Mouse (Mus musculus): ENCODE data around the gene Elovl7. TPM values are rescaled to one million over a fixed set of nuclear protein-coding genes. Genes with fewer than 3 reads are reported as not detected.

The Elovl7 gene
- total RNA-seq (2015) (6.9 and 9.3 TPM in 2 replicates), total RNA-seq (2017) (3.9 and 4.4 TPM in 2 replicates)

DNA sequence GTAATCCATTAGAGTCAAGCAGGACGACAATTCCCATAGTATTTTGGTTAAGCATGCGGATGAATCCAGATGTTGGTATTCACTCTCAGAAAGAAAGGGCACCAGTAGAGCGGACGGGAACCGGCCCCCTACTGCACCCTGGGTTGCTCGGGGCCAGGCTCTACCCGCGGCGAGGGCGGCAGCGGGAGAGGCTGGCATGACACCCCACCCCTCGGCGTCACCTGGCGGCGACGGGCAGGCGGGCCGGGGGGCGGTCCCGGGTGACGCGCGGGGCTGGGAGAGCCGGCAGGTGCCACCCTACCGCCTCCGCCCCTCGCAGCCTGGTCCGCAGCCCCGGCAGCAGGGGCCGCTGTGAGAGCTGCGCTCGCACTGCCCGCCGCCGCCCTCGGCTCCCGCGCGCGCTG lies at the start of gene Elovl7:
Gene Elovl7 (plus strand): TSS at position 324 of the 404 bp plus-strand sequence.
- ATAC-seq (ENCODE audit: poor library complexity, severe bottlenecking), result peak; percentile 93

DNA sequence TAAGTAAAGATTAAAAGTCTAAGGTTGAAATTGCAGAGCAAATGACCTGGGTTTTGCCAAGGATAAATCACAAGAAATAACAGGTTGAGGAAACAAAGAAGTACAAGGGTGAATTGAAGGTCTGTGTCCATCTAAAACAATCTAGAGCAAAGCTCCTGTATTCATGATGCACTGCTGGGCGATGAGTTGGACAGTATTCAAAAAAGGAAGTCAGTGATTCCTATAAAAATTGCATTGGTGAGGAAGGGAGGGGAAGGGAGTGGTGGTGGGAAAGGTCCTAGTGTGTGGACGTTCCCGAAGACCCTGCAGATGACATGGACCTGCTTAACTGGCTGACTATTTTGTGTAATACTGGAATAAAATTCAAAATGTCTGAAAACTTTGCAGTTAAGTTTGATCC lies 49.6 kb upstream of the Elovl7 start:
- ATAC-seq (ENCODE audit: poor library complexity, severe bottlenecking), result no peak

GRCm38 (mm10) chr13:108170002-108170401 lies 44.2 kb upstream of the Elovl7 start:
- ATAC-seq (ENCODE audit: poor library complexity, severe bottlenecking), result peak; percentile 75; the same call in 1 of the 2 replicates

- no peak for ATAC-seq (ENCODE audit: poor library complexity, severe bottlenecking)
Measured at GRCm38 (mm10) chr13:108170511-108170910, 43.7 kb upstream of the Elovl7 start.

GRCm38 (mm10) chr13:108179618-108180017 lies 34.6 kb upstream of the Elovl7 start:
- peak; percentile 57 for ATAC-seq (ENCODE audit: poor library complexity, severe bottlenecking)

GRCm38 (mm10) chr13:108180821-108181220 lies 33.4 kb upstream of the Elovl7 start:
- ATAC-seq (ENCODE audit: poor library complexity, severe bottlenecking), result no peak

GRCm38 (mm10) chr13:108184743-108185255 lies 29.4 kb upstream of the Elovl7 start:
- no peak for ATAC-seq (ENCODE audit: poor library complexity, severe bottlenecking)

- ATAC-seq (ENCODE audit: poor library complexity, severe bottlenecking), result no peak
Measured at GRCm38 (mm10) chr13:108185530-108185929, 28.7 kb upstream of the Elovl7 start.

- no peak for ATAC-seq (ENCODE audit: poor library complexity, severe bottlenecking)
Measured at GRCm38 (mm10) chr13:108187994-108188393, 26.2 kb upstream of the Elovl7 start.

DNA sequence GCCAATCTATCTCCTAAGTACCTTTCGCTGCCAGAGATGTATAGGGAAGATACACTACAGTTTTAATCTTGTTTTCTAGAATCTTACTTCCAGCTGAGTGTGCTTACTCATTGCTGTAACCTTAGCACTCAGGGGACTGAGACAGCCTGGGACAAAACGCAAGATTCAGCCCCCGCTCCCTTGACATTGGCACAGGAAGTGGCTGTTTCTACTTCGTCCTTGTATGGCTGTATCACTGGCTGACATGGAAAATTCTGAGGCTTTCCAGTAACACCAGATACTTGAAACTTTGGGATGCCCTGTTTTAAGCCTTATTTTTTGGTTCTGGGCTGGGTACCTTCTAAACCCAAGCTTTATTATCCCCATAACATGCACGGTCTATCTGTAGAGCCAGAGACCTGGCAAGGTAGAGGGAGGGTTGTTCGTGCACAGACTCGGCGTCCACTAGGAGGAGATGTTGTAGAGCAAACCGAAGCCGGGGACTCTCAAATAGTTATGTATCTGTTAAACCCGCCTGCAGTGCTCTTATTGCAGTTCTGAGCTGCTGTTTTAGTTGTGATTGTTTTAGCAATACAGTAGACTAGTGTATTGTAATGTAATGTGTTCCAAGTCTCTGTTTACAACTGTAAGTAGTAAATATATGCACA lies 23.0 kb upstream of the Elovl7 start:
- peak; percentile 98 for ATAC-seq (ENCODE audit: poor library complexity, severe bottlenecking)

GRCm38 (mm10) chr13:108195474-108195873 lies 18.7 kb upstream of the Elovl7 start:
- no peak for ATAC-seq (ENCODE audit: poor library complexity, severe bottlenecking)

GRCm38 (mm10) chr13:108204857-108205256 lies 9.3 kb upstream of the Elovl7 start:
- no peak for ATAC-seq (ENCODE audit: poor library complexity, severe bottlenecking)

DNA sequence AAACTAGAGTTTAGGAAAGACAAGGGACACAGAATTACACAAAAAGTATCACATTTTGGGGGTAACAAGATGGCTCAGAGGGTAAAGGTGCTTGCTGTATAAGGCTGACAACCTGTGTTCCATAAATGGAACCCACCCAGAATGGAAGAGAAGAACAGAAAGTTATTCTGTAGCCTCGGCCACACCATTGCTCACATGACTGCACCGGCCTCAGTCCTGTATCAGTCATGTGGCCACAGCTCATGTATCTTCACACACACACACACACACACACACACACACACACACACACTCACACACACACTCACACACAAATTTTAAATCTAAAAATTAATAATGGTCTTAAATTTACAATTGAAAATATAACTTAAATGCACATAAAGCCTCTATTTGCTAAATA lies 6.8 kb upstream of the Elovl7 start:
- no peak for ATAC-seq (ENCODE audit: poor library complexity, severe bottlenecking)

GRCm38 (mm10) chr13:108208090-108208489 lies 6.1 kb upstream of the Elovl7 start:
- no peak for ATAC-seq (ENCODE audit: poor library complexity, severe bottlenecking)

GRCm38 (mm10) chr13:108210960-108211359 lies 3.2 kb upstream of the Elovl7 start:
- no peak for ATAC-seq (ENCODE audit: poor library complexity, severe bottlenecking)

GRCm38 (mm10) chr13:108212397-108213018 lies 1.7 kb upstream of the Elovl7 start:
- no peak for ATAC-seq (ENCODE audit: poor library complexity, severe bottlenecking)

DNA sequence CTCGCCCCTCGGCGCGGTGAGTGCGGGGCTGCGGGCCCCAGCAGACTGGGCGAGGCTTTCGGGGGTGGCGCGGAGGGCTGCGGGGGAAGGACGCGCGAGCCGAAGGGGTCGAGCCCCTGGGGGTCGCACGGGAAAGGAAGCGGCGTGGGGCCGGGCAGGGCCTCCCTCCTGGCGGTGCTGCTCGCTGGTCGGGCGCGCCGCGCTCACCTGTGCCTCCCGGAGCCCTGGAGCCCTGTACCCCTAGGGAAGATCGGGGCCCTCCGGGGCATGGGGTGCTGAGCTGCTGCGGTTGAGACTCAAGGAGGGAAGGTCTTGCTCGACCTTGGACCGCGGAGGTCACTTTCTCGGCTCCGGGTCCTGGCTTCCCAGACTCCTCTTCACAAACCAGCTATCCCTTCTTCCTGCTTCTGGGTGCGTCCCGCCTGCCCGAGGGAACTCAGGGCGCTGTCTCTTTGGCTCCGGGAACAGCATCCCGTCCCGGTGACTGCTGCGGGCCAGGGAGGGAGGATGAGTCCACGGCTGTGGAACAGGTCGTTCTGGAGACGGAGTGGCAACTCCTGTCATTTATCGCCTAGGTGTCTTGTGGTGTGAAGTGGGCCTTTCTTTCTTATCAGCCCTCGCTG lies 392 bp downstream of the Elovl7 start:
- ATAC-seq (ENCODE audit: poor library complexity, severe bottlenecking), result peak; percentile 33

DNA sequence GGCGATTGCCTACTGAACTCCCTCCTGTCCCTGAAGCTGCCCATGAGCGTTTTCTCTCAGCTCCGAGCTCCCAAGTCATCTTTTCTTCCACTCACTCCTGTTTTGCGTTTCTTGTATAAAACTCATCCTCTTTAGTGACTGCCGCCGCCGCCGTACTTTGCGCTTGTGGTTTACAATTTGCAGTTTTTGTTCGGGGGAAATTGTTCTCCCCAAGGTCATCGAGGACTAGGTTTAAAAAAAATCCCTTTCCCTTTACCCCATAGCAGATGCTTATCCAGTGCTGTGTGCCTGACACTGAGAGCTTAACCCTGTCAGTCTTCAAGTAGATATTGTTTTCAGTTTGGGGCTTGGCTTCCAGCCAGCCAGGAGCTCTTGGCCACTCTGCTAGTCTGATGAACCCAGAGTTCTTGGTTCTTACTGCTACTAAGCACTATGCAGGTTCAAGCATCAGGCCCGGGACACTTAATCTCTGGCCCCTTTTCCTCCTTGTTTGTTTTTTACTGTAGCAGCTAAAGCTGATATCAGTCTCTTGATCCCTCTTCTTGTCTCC lies 1.1 kb downstream of the Elovl7 start:
- 0 out of 2 replicates have a peak, but pooled peaks have one; percentile 0 for ATAC-seq (ENCODE audit: poor library complexity, severe bottlenecking)

DNA sequence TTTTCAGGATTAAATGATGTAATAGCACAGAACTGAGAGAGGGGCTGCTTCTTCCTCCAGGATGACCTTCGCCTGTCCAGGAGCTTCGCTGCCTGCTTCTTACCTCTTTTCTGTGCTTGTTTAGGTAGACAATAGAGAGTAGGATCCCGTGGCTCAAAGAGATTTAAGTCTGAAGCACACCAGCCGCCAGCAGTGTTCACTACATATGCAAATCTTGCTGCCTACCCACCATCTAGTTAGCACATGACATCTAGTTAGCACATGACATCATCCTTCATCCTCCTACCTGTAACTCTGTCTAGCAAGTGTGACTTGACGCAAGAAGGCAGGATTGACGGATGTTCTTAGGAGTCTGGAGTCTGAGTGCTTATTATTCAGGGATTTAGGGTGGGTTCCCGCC lies 5.6 kb downstream of the Elovl7 start:
- ATAC-seq (ENCODE audit: poor library complexity, severe bottlenecking), result no peak

GRCm38 (mm10) chr13:108229191-108229590 lies 15.0 kb downstream of the Elovl7 start:
- peak; percentile 60 for ATAC-seq (ENCODE audit: poor library complexity, severe bottlenecking)

DNA sequence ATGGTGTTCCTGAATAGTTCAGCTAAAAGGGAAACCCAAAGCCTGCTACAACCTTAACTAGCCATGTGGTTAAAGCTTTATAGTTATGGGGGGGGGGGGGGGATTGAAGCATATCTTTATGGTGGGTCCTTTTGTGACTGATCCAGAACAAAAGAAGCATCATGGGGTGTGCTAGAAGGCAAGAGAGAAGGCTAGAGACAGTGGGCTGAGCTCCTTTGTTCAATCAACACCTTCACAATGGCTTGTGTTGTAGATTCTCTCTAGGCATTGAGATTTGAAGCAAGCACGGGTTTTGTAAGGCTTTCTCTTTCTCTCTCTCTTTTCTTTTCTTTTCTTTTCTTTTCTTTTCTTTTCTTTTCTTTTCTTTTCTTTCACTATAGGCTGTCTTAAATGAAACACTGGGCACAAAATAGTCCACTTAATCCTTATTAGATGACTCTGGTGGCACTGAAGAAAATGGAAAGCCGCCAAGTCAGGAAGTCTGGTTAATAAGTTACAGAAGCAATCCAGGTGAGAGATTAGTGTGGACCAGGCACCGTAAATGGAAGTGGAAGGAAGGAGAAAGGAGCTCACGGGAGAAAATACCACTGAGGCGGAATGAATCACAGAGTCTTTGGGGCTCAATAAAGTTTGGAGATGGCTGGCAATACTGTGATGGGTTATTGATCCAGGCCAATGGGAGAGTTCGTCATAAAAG lies 15.6 kb downstream of the Elovl7 start:
- ATAC-seq (ENCODE audit: poor library complexity, severe bottlenecking), result no peak
